Mouse (Mus musculus) R1 (cell line): ENCODE data around the gene Nek9.
A peak's percentile ranks its signal among the peaks of the same experiment; 100 is the strongest.

Experiments
- DNase-seq: peaks from one replicate; pipeline ENCODE4 v3.0.0-alpha.2; 2018; ENCODE audit warnings: low read depth, low spot score

Gene Nek9

GRCm38 (mm10) chr12:85264531-85264930 is 74.6 kb downstream of the Nek9 start:
- no peak for DNase-seq

GRCm38 (mm10) chr12:85263190-85263589 is 76.0 kb downstream of the Nek9 start:
- DNase-seq = no peak

GRCm38 (mm10) chr12:85262489-85262888 is 76.7 kb downstream of the Nek9 start:
- peak; percentile 28 for DNase-seq

- DNase-seq = no peak
Measured at GRCm38 (mm10) chr12:85257008-85257639, 82.0 kb downstream of the Nek9 start.

- DNase-seq = no peak
Measured at GRCm38 (mm10) chr12:85256074-85256751, 82.9 kb downstream of the Nek9 start.

GRCm38 (mm10) chr12:85252083-85252482 is 87.1 kb downstream of the Nek9 start:
- no peak for DNase-seq
